Mouse (Mus musculus): ENCODE measurements at regions not wholly inside any gene's neighbourhood (a gene's known extent, or its start where the extent isn't known, plus 50 kb on each side); places are given as distances from the start of the nearest gene placed in this dataset.

DNA sequence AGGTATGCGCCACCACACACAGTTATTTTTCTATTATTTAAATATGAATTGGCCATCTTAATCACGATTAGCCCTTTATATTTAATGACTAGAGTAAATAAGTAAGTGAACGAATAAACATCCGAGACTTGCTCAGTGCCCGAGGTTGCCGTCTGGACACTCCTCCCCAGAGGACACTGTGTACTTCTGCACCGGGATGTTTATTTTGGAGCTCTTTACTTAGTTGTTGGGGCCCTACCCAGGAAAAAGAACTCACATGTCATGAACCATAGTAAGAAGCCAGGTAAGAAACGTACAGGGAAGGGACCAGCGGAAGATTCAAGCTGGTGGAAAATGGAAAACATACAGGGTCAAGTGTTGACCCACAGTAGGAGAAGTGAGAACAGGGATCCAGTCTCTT is 89.0 kb downstream of the Akr1d1 start:
- no peak for TF ChIP-seq MYOD1 (IDR thresholded peaks at IDR 0.05; ENCODE audit: control insufficient read depth in 1 of 3, insufficient read length in 2 of 3, low read depth in 2 of 3)
- TF ChIP-seq USF1 (IDR thresholded peaks at IDR 0.05; ENCODE audit: low read depth) = no peak
- TF ChIP-seq CEBPB (IDR thresholded peaks at IDR 0.05; ENCODE audit: insufficient read depth, poor library complexity, severe bottlenecking) = no peak
- no peak for TF ChIP-seq SRF (IDR thresholded peaks at IDR 0.05; ENCODE audit: control insufficient read depth, insufficient read length, low read depth)
- no peak for TF ChIP-seq REST (IDR thresholded peaks at IDR 0.05; ENCODE audit: insufficient read depth, insufficient read length)
- TF ChIP-seq POLR2AphosphoS2 (IDR thresholded peaks at IDR 0.05; ENCODE audit: insufficient read length, low read depth) = no peak
- TF ChIP-seq MYOG (IDR thresholded peaks at IDR 0.05; ENCODE audit: control insufficient read depth in 1 of 3, insufficient read depth in 1 of 3, insufficient read length in 2 of 3, low read depth in 2 of 3) = no peak
- no peak for TF ChIP-seq MAX (IDR thresholded peaks at IDR 0.05; ENCODE audit: low read depth)
- no peak for TF ChIP-seq E2F4 (IDR thresholded peaks at IDR 0.05; ENCODE audit: insufficient read depth)
- TF ChIP-seq POLR2A (IDR thresholded peaks at IDR 0.05; ENCODE audit: insufficient read length, low read depth) = no peak
- no peak for TF ChIP-seq TCF12 (IDR thresholded peaks at IDR 0.05; ENCODE audit: insufficient read depth, poor library complexity, severe bottlenecking)
- no peak for TF ChIP-seq TCF3 (IDR thresholded peaks at IDR 0.05; ENCODE audit: insufficient read length, low read depth)
- H3K79me2 ChIP-seq (ENCODE audit: control insufficient read depth, insufficient read depth) = no peaks in the 10 kb centered on the region
- no peak overlapping the region for H3ac ChIP-seq (ENCODE audit: control insufficient read depth, insufficient read length)
- H3K4me2 ChIP-seq (ENCODE audit: low read depth) = no peak overlapping the region
- H3K27me3 ChIP-seq (ENCODE audit: control insufficient read depth, insufficient read depth, insufficient read length) = no peaks in the 10 kb centered on the region
- H3K36me3 ChIP-seq (ENCODE audit: control insufficient read depth, insufficient read depth) = no peaks in the 10 kb centered on the region
- no peak overlapping the region for H3K4me3 ChIP-seq

- H3K4me2 ChIP-seq (ENCODE audit: low read depth) = peak overlapping the region; percentile 47
- no peaks in the 10 kb centered on the region for H3K36me3 ChIP-seq (ENCODE audit: control insufficient read depth, insufficient read depth)
- no peaks in the 10 kb centered on the region for H3K79me2 ChIP-seq (ENCODE audit: control insufficient read depth, insufficient read depth)
- no peak for TF ChIP-seq E2F4 (IDR thresholded peaks at IDR 0.05; ENCODE audit: insufficient read depth)
- peak; percentile 6 for TF ChIP-seq TCF3 (IDR thresholded peaks at IDR 0.05; ENCODE audit: insufficient read length, low read depth)
- TF ChIP-seq MYOD1 (IDR thresholded peaks at IDR 0.05; ENCODE audit: control insufficient read depth in 1 of 3, insufficient read length in 2 of 3, low read depth in 2 of 3) = peak in 1 of 3 experiments; percentile 60
- no peak for TF ChIP-seq USF1 (IDR thresholded peaks at IDR 0.05; ENCODE audit: low read depth)
- TF ChIP-seq MYOG (IDR thresholded peaks at IDR 0.05; ENCODE audit: control insufficient read depth in 1 of 3, insufficient read depth in 1 of 3, insufficient read length in 2 of 3, low read depth in 2 of 3) = peak in 2 of 3 experiments; percentile 20 to 24
- TF ChIP-seq POLR2A (IDR thresholded peaks at IDR 0.05; ENCODE audit: insufficient read length, low read depth) = no peak
- H3K27me3 ChIP-seq (ENCODE audit: control insufficient read depth, insufficient read depth, insufficient read length) = no peaks in the 10 kb centered on the region
- H3ac ChIP-seq (ENCODE audit: control insufficient read depth, insufficient read length) = no peak overlapping the region
- no peak overlapping the region for H3K4me3 ChIP-seq
Measured at GRCm38 (mm10) chr6:37621364-37622029, 91.5 kb downstream of the Akr1d1 start.

DNA sequence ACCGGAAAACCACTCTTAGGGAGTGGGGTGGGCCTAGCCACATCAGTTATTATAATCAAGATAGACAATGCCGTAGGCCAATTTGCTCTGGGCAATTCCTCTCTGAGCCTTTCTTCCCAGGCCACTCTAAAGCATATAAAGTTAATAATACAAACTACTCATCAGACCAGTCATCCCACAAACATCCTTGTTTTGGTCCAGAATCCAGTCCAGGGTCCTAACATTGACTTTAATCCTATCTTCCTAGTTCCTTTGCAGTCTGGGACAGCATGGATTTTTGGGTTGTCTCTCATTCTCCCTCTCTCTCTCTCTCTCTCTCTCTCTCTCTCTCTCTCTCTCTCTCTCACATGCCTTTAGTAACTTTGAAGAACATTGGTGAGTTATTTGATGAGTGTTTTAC is 92.3 kb downstream of the Akr1d1 start:
- Histone ChIP-seq H3K79me2 (ENCODE audit: control insufficient read depth, insufficient read depth) (no peaks in the 10 kb centered on the region), H3K4me2 (ENCODE audit: low read depth) (no peak overlapping the region)
- no peak for TF ChIP-seq TCF3 (IDR thresholded peaks at IDR 0.05; ENCODE audit: insufficient read length, low read depth)
- TF ChIP-seq CEBPB (IDR thresholded peaks at IDR 0.05; ENCODE audit: insufficient read depth, poor library complexity, severe bottlenecking) = no peak
- no peak for TF ChIP-seq POLR2A (IDR thresholded peaks at IDR 0.05; ENCODE audit: insufficient read length, low read depth)
- TF ChIP-seq SRF (IDR thresholded peaks at IDR 0.05; ENCODE audit: control insufficient read depth, insufficient read length, low read depth) = no peak
- TF ChIP-seq MAX (IDR thresholded peaks at IDR 0.05; ENCODE audit: low read depth) = no peak
- TF ChIP-seq MYOD1 (IDR thresholded peaks at IDR 0.05; ENCODE audit: control insufficient read depth in 1 of 3, insufficient read length in 2 of 3, low read depth in 2 of 3) = no peak
- TF ChIP-seq USF1 (IDR thresholded peaks at IDR 0.05; ENCODE audit: low read depth) = no peak
- no peak for TF ChIP-seq E2F4 (IDR thresholded peaks at IDR 0.05; ENCODE audit: insufficient read depth)
- TF ChIP-seq POLR2AphosphoS2 (IDR thresholded peaks at IDR 0.05; ENCODE audit: insufficient read length, low read depth) = no peak

DNA sequence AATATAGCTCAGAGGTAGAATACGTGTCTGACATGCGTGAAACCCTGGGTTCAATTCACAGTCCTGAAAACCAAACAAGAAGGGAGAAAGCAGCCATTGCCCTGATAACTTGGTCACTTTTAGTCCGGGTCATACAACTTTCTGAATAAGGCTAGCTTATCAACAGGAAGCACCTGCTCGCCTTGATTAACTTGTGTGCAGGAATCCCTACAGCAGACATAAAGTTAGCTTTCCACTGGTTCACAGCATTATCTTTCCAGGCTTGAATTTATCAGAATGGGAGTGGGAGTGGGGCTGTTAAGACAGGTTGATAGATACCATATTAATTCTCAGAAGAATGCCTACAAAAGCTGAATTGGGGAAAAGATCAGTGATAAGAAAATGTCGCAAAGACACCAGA is 97.2 kb downstream of the Akr1d1 start:
- Histone ChIP-seq H3K4me2 (ENCODE audit: low read depth) (no peak overlapping the region), H3ac (ENCODE audit: control insufficient read depth, insufficient read length) (no peak overlapping the region), H3K4me3 (no peak overlapping the region), H3K79me2 (ENCODE audit: control insufficient read depth, insufficient read depth) (no peaks in the 10 kb centered on the region), H3K36me3 (ENCODE audit: control insufficient read depth, insufficient read depth) (no peaks in the 10 kb centered on the region), H3K27me3 (ENCODE audit: control insufficient read depth, insufficient read depth, insufficient read length) (no peaks in the 10 kb centered on the region)
- TF ChIP-seq CEBPB (IDR thresholded peaks at IDR 0.05; ENCODE audit: insufficient read depth, poor library complexity, severe bottlenecking) = no peak
- no peak for TF ChIP-seq USF1 (IDR thresholded peaks at IDR 0.05; ENCODE audit: low read depth)
- no peak for TF ChIP-seq E2F4 (IDR thresholded peaks at IDR 0.05; ENCODE audit: insufficient read depth)
- no peak for TF ChIP-seq MYOD1 (IDR thresholded peaks at IDR 0.05; ENCODE audit: control insufficient read depth in 1 of 3, insufficient read length in 2 of 3, low read depth in 2 of 3)
- TF ChIP-seq SRF (IDR thresholded peaks at IDR 0.05; ENCODE audit: control insufficient read depth, insufficient read length, low read depth) = no peak
- no peak for TF ChIP-seq POLR2AphosphoS2 (IDR thresholded peaks at IDR 0.05; ENCODE audit: insufficient read length, low read depth)
- TF ChIP-seq MAX (IDR thresholded peaks at IDR 0.05; ENCODE audit: low read depth) = no peak
- TF ChIP-seq REST (IDR thresholded peaks at IDR 0.05; ENCODE audit: insufficient read depth, insufficient read length) = no peak
- TF ChIP-seq POLR2A (IDR thresholded peaks at IDR 0.05; ENCODE audit: insufficient read length, low read depth) = no peak
- TF ChIP-seq TCF12 (IDR thresholded peaks at IDR 0.05; ENCODE audit: insufficient read depth, poor library complexity, severe bottlenecking) = no peak
- TF ChIP-seq MYOG (IDR thresholded peaks at IDR 0.05; ENCODE audit: control insufficient read depth in 1 of 3, insufficient read depth in 1 of 3, insufficient read length in 2 of 3, low read depth in 2 of 3) = no peak
- no peak for TF ChIP-seq TCF3 (IDR thresholded peaks at IDR 0.05; ENCODE audit: insufficient read length, low read depth)

More for the DNA sequence above, 92.3 kb downstream of the Akr1d1 start:
- no peaks in the 10 kb centered on the region for H3K27me3 ChIP-seq (ENCODE audit: control insufficient read depth, insufficient read depth, insufficient read length)
- H3K36me3 ChIP-seq (ENCODE audit: control insufficient read depth, insufficient read depth) = no peaks in the 10 kb centered on the region
- H3ac ChIP-seq (ENCODE audit: control insufficient read depth, insufficient read length) = no peak overlapping the region
- no peak overlapping the region for H3K4me3 ChIP-seq

Data from myocyte (in vitro differentiated cells).